Mouse (Mus musculus) myocyte (in vitro differentiated cells): ENCODE measurements around the gene Fermt2. TPM values are rescaled to one million over a fixed set of nuclear protein-coding genes. Genes with fewer than 3 reads are reported as not detected.

Experiments
- H3K27me3 ChIP-seq: one replicate; pipeline ENCODE4 v1.6.1; 2011; ENCODE audit not compliant: control insufficient read depth, insufficient read depth, insufficient read length
- H3K36me3 ChIP-seq: one replicate; pipeline ENCODE4 v1.6.1; 2011; ENCODE audit not compliant: control insufficient read depth, insufficient read depth
- H3K4me2 ChIP-seq: one replicate; pipeline ENCODE4 v1.6.1; 2011; ENCODE audit warnings: low read depth, control low read depth
- H3K4me3 ChIP-seq: one replicate; pipeline ENCODE4 v1.5.1; 2011; ENCODE audit warnings: mild to moderate bottlenecking, control low read depth, moderate library complexity
- H3K79me2 ChIP-seq: one replicate; pipeline ENCODE4 v1.6.1; 2011; ENCODE audit not compliant: control insufficient read depth, insufficient read depth
- H3ac ChIP-seq: one replicate; pipeline ENCODE4 v1.6.1; 2011; ENCODE audit not compliant: control insufficient read depth, insufficient read length
- CEBPB ChIP-seq: IDR thresholded peaks from 2 replicates; pipeline ENCODE4 v1.6.1; 2011; ENCODE audit warnings: mild to moderate bottlenecking, moderate library complexity; ENCODE audit not compliant: poor library complexity, insufficient read depth, severe bottlenecking
- E2F4 ChIP-seq: IDR thresholded peaks from one replicate; pipeline ENCODE4 v1.6.1; 2011; ENCODE audit warnings: mild to moderate bottlenecking, control low read depth, moderate library complexity; ENCODE audit not compliant: insufficient read depth
- MAX ChIP-seq: IDR thresholded peaks from one replicate; pipeline ENCODE4 v1.6.1; 2011; ENCODE audit warnings: low read depth, mild to moderate bottlenecking, control low read depth
- MYOD1 ChIP-seq, 3 experiments: IDR thresholded peaks; one replicate each; pipeline ENCODE4 v1.6.1; 2011; ENCODE audit warnings: control low read depth in 2 of 3, low read depth in 2 of 3, mild to moderate bottlenecking in 2 of 3, moderate library complexity in 1 of 3; ENCODE audit not compliant: insufficient read length in 2 of 3, control insufficient read depth in 1 of 3
- MYOG ChIP-seq, 3 experiments: IDR thresholded peaks; one replicate each; pipeline ENCODE4 v1.6.1; 2011; ENCODE audit warnings: control low read depth in 2 of 3, low read depth in 2 of 3, mild to moderate bottlenecking in 2 of 3; ENCODE audit not compliant: insufficient read length in 2 of 3, control insufficient read depth in 1 of 3, insufficient read depth in 1 of 3
- POLR2A ChIP-seq: IDR thresholded peaks from one replicate; pipeline ENCODE4 v1.6.1; 2011; ENCODE audit warnings: low read depth, mild to moderate bottlenecking, control low read depth, moderate library complexity; ENCODE audit not compliant: insufficient read length
- POLR2AphosphoS2 ChIP-seq: IDR thresholded peaks from one replicate; pipeline ENCODE4 v1.6.1; 2011; ENCODE audit warnings: low read depth, control low read depth; ENCODE audit not compliant: insufficient read length
- REST ChIP-seq: IDR thresholded peaks from one replicate; pipeline ENCODE4 v1.6.1; 2011; ENCODE audit warnings: mild to moderate bottlenecking, control low read depth, moderate library complexity; ENCODE audit not compliant: insufficient read depth, insufficient read length
- SRF ChIP-seq: IDR thresholded peaks from one replicate; pipeline ENCODE4 v1.6.1; 2011; ENCODE audit warnings: low read depth; ENCODE audit not compliant: control insufficient read depth, insufficient read length
- TCF12 ChIP-seq: IDR thresholded peaks from one replicate; pipeline ENCODE4 v1.6.1; 2011; ENCODE audit warnings: mild to moderate bottlenecking, control low read depth; ENCODE audit not compliant: poor library complexity, insufficient read depth, severe bottlenecking
- TCF3 ChIP-seq: IDR thresholded peaks from one replicate; pipeline ENCODE4 v1.6.1; 2011; ENCODE audit warnings: low read depth, control low read depth; ENCODE audit not compliant: insufficient read length
- USF1 ChIP-seq: IDR thresholded peaks from one replicate; pipeline ENCODE4 v1.6.1; 2011; ENCODE audit warnings: low read depth, mild to moderate bottlenecking, control low read depth, moderate library complexity
- polyA plus RNA-seq: library from polyadenylated mRNA; unstranded; fragments of >200 nt; fragmentation: generic; extraction: Trizol; gene quantifications from one replicate; pipeline ENCODE4 v1.2.1, GENCODE M21; 2012; ENCODE audit warnings: missing spikeins

Fermt2 gene
- polyA plus RNA-seq, 1 experiment: 37.9 TPM

DNA sequence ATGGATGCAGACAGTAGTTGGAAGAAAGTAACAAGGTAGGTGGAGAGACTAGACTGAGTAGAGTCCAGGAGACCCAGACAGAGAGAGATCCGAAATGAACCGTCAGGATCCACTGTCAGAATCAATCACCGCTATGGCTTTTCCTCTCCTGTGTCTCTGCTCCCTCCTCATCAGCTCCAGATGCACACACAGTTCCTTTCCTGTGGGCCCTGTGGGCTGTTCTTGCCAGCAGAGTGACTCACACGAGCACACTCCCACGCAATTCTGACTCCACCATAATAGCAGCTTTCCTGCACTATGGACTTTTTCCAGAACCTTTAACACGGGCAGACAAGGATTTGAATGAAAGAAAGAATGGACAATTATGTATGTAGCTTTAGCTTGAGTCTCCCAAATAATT, 31.8 kb upstream of the Fermt2 start:
- H3K79me2 ChIP-seq: no peaks in the 10 kb centered on the region
- no peaks in the 10 kb centered on the region for H3K36me3 ChIP-seq
- TF ChIP-seq MYOG (IDR thresholded peaks at IDR 0.05; ENCODE audit: control insufficient read depth in 1 of 3, insufficient read depth in 1 of 3, insufficient read length in 2 of 3, low read depth in 2 of 3) (no peak), MYOD1 (IDR thresholded peaks at IDR 0.05; ENCODE audit: control insufficient read depth in 1 of 3, insufficient read length in 2 of 3, low read depth in 2 of 3) (no peak), USF1 (no peak), TCF3 (no peak), MAX (no peak), E2F4 (no peak), SRF (no peak), POLR2A (no peak), REST (no peak), CEBPB (no peak)
- no peak overlapping the region for H3ac ChIP-seq
- H3K4me3 ChIP-seq: no peak overlapping the region
- no peaks in the 10 kb centered on the region for H3K27me3 ChIP-seq
- peak overlapping the region; percentile 66 for H3K4me2 ChIP-seq

DNA sequence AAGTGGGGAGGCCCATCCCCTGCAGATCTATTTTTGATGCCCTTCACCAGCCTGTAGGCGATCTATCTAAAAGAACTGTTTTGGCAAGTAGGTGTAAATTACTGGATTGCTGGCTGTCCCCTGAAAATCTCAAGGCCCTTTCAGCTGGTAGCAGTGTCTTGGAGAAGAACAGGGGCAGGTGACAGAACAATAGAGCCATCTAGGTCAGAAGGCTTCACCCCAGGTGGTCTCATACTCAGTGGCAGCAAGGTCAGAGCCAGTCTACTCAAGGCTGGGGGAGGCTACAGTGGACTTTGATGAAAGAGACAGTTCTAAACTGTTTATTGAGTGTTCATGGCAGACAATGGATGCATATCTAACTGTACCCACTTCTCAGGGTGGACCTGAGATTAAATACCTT, 29.1 kb upstream of the Fermt2 start:
- no peak overlapping the region for H3ac ChIP-seq
- no peak for TF ChIP-seq MYOD1 (IDR thresholded peaks at IDR 0.05; ENCODE audit: control insufficient read depth in 1 of 3, insufficient read length in 2 of 3, low read depth in 2 of 3)
- no peak for TF ChIP-seq USF1
- TF ChIP-seq CEBPB: no peak
- TF ChIP-seq TCF12: no peak
- no peak for TF ChIP-seq POLR2AphosphoS2
- no peak for TF ChIP-seq POLR2A
- no peak for TF ChIP-seq E2F4
- no peak for TF ChIP-seq TCF3
- TF ChIP-seq MYOG (IDR thresholded peaks at IDR 0.05; ENCODE audit: control insufficient read depth in 1 of 3, insufficient read depth in 1 of 3, insufficient read length in 2 of 3, low read depth in 2 of 3): no peak
- TF ChIP-seq REST: no peak
- TF ChIP-seq MAX: no peak
- TF ChIP-seq SRF: no peak

DNA sequence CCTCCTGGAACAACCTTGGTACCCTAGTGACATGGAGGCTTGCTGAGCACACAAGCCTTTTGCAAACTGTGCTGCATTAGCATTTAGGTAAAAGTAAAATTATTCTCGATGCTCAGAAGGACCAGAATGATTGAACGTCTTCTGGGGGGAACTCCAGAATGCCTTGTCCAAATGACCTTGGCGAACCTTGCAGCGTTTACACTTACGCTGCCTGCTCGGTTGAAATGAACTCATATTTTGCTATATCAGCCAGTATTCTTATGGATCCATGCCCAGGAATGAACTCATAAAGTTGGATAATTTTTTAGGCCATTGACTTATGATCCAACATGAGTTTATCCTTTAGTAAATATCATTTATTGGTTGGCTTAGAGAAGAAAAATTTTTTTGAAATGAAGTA, 24.4 kb upstream of the Fermt2 start:
- Histone ChIP-seq H3K27me3 (no peaks in the 10 kb centered on the region), H3K4me2 (peak overlapping the region; percentile 13), H3K4me3 (no peak overlapping the region), H3K79me2 (no peaks in the 10 kb centered on the region), H3K36me3 (no peaks in the 10 kb centered on the region), H3ac (no peak overlapping the region)
- TF ChIP-seq MYOG (IDR thresholded peaks at IDR 0.05; ENCODE audit: control insufficient read depth in 1 of 3, insufficient read depth in 1 of 3, insufficient read length in 2 of 3, low read depth in 2 of 3) (no peak), REST (no peak)

More for the DNA sequence above, 29.1 kb upstream of the Fermt2 start:
- H3K4me3 ChIP-seq: no peak overlapping the region
- H3K79me2 ChIP-seq: no peaks in the 10 kb centered on the region
- no peak overlapping the region for H3K4me2 ChIP-seq
- no peaks in the 10 kb centered on the region for H3K27me3 ChIP-seq
- H3K36me3 ChIP-seq: no peaks in the 10 kb centered on the region

DNA sequence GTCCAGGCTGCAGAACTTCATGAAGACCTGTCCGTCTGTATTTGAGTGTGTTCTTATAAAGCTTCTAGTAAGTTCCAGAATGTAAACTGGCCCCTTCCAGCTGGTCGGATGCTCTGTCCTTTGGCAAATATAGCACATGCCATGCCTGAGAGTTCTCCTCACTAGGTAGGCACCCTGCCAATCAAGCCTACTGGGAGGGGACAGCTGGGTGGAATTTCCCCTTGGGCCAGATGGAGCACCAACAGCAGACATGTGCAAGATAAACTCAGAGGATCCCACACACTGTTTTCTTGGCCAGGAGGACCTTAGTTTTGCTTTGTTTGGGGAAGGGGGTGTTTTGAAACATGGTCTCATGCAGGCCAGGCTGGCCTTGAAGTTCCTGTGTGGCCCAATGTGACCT, 23.9 kb upstream of the Fermt2 start:
- H3ac ChIP-seq: no peak overlapping the region
- H3K4me2 ChIP-seq: peak overlapping the region; percentile 13
- no peaks in the 10 kb centered on the region for H3K36me3 ChIP-seq
- no peaks in the 10 kb centered on the region for H3K27me3 ChIP-seq
- TF ChIP-seq SRF: no peak
- TF ChIP-seq MYOD1 (IDR thresholded peaks at IDR 0.05; ENCODE audit: control insufficient read depth in 1 of 3, insufficient read length in 2 of 3, low read depth in 2 of 3): peak in 2 of 3 experiments; percentile 33 to 61
- TF ChIP-seq MAX: no peak
- TF ChIP-seq POLR2AphosphoS2: no peak
- TF ChIP-seq MYOG (IDR thresholded peaks at IDR 0.05; ENCODE audit: control insufficient read depth in 1 of 3, insufficient read depth in 1 of 3, insufficient read length in 2 of 3, low read depth in 2 of 3): peak in 1 of 3 experiments; percentile 63
- no peak for TF ChIP-seq TCF3
- no peak for TF ChIP-seq E2F4
- no peak for TF ChIP-seq CEBPB
- no peak for TF ChIP-seq POLR2A
- TF ChIP-seq TCF12: no peak
- TF ChIP-seq USF1: no peak
- TF ChIP-seq REST: no peak
- no peak overlapping the region for H3K4me3 ChIP-seq
- no peaks in the 10 kb centered on the region for H3K79me2 ChIP-seq

DNA sequence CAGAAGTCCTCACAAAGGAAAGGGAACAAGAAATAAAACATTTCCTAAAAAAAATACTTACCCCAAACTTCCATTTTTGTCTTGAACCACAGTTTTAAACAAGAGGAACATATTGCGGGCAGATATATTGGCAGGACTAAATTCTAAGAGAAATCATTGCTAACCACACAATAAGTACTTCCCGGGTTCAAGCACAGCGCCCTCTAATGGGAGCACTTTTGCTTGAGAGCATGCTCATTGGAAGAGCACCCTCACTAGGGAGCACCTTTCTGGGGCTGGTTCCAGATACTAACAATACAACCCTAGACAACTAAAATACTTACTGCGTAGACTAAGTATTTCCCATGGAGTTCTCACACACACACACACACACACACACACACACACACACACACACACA, 22.5 kb upstream of the Fermt2 start:
- H3K27me3 ChIP-seq: no peaks in the 10 kb centered on the region
- H3K4me3 ChIP-seq: no peak overlapping the region
- no peak overlapping the region for H3ac ChIP-seq
- no peak overlapping the region for H3K4me2 ChIP-seq
- no peaks in the 10 kb centered on the region for H3K79me2 ChIP-seq
- no peaks in the 10 kb centered on the region for H3K36me3 ChIP-seq
- no peak for TF ChIP-seq USF1
- no peak for TF ChIP-seq MAX
- no peak for TF ChIP-seq REST
- TF ChIP-seq TCF12: no peak
- no peak for TF ChIP-seq CEBPB
- TF ChIP-seq MYOD1 (IDR thresholded peaks at IDR 0.05; ENCODE audit: control insufficient read depth in 1 of 3, insufficient read length in 2 of 3, low read depth in 2 of 3): no peak
- no peak for TF ChIP-seq MYOG (IDR thresholded peaks at IDR 0.05; ENCODE audit: control insufficient read depth in 1 of 3, insufficient read depth in 1 of 3, insufficient read length in 2 of 3, low read depth in 2 of 3)
- TF ChIP-seq POLR2A: no peak
- TF ChIP-seq SRF: no peak
- TF ChIP-seq POLR2AphosphoS2: no peak
